Mouse (Mus musculus): ENCODE measurements at regions not wholly inside any gene's neighbourhood (a gene's known extent, or its start where the extent isn't known, plus 50 kb on each side); places are given as distances from the start of the nearest gene placed in this dataset.

GRCm38 (mm10) chr6:18651319-18651718 is 136.7 kb upstream of the Cttnbp2 start:
- no peak overlapping the region for H3K4me3 ChIP-seq (replicated peaks)
- H3K27ac ChIP-seq, result no peak overlapping the region
- no peak overlapping the region for H3K4me2 ChIP-seq
- H3K9me3 ChIP-seq, result no peaks in the 10 kb centered on the region
- H3K9ac ChIP-seq, result no peak overlapping the region
- no peaks in the 10 kb centered on the region for H3K27me3 ChIP-seq (replicated peaks)
- no peaks in the 10 kb centered on the region for H3K4me1 ChIP-seq
- ATAC-seq (ENCODE audit: insufficient read depth, low FRiP score, low read depth), result no peak
- no peaks in the 10 kb centered on the region for H3K36me3 ChIP-seq
- WGBS, result 80% methylated on average over 3 of the region's 3 CpGs

- Histone ChIP-seq H3K9me3 (no peaks in the 10 kb centered on the region), H3K4me2 (no peak overlapping the region), H3K4me1 (no peaks in the 10 kb centered on the region), H3K27me3 (replicated peaks) (no peaks in the 10 kb centered on the region), H3K27ac (no peak overlapping the region), H3K4me3 (replicated peaks) (no peak overlapping the region), H3K36me3 (no peaks in the 10 kb centered on the region), H3K9ac (no peak overlapping the region)
- WGBS, result 62% methylated on average over 12 of the region's 12 CpGs
- ATAC-seq (ENCODE audit: insufficient read depth, low FRiP score, low read depth), result no peak
These were observed 137.5 kb upstream of the Cttnbp2 start for GRCm38 (mm10) chr6:18652006-18652601.

DNA sequence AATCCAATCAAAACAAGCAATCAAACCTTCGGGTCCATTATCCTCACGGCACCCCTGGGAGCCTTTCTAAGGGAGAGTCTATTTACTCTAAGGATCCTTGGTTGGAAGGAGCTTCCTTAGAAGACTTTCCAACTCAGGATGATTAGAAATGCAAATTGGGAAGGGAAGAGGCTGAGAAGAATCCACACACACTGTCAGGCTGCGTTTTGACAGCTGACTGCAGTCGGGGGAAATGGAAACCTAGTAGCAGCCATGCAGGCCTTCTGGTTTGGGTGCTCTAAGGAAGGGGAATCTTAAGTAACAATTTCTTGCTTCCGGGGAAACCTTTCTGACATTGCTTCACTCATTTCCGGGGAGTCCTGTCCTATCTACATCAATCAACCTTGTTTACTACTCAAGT is 139.6 kb upstream of the Cttnbp2 start:
- 56% methylated on average over 6 of the region's 6 CpGs for WGBS
- no peaks in the 10 kb centered on the region for H3K36me3 ChIP-seq
- H3K9ac ChIP-seq, result no peak overlapping the region

DNA sequence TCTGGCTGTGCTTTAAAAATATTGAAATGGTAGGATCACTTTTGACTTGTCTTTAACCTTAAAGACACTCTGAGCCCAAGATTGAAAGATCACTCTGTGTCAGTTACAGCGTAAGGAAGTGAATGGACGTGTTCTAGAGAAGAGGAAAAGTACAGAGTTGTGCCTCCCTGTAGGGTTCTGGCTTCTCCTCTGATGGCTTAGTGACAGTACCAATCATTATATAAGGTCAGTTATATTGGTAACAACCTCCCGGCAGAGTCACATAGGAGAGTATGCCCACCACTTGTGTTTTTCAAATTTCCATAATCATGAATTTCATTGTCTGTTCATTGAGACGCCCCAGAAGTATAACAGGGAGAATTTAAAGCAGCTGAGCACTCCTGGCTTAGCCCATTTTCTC is 141.6 kb upstream of the Cttnbp2 start:
- no peak overlapping the region for H3K4me2 ChIP-seq
- H3K27me3 ChIP-seq (replicated peaks), result no peaks in the 10 kb centered on the region
- no peaks in the 10 kb centered on the region for H3K4me1 ChIP-seq
- H3K27ac ChIP-seq, result no peak overlapping the region
- no peak overlapping the region for H3K9ac ChIP-seq
- no peaks in the 10 kb centered on the region for H3K36me3 ChIP-seq
- WGBS, result 82% methylated on average over 4 of the region's 4 CpGs
- H3K9me3 ChIP-seq, result no peaks in the 10 kb centered on the region
- ATAC-seq (ENCODE audit: insufficient read depth, low FRiP score, low read depth), result no peak
- no peak overlapping the region for H3K4me3 ChIP-seq (replicated peaks)

More for the DNA sequence above, 139.6 kb upstream of the Cttnbp2 start:
- ATAC-seq (ENCODE audit: insufficient read depth, low FRiP score, low read depth), result no peak
- Histone ChIP-seq H3K9me3 (no peaks in the 10 kb centered on the region), H3K4me1 (no peaks in the 10 kb centered on the region), H3K4me3 (replicated peaks) (no peak overlapping the region), H3K27ac (no peak overlapping the region), H3K27me3 (replicated peaks) (no peaks in the 10 kb centered on the region), H3K4me2 (no peak overlapping the region)

- 88% methylated on average over 7 of the region's 7 CpGs for WGBS
- no peak overlapping the region for H3K4me3 ChIP-seq (replicated peaks)
- H3K4me1 ChIP-seq, result no peaks in the 10 kb centered on the region
- H3K4me2 ChIP-seq, result no peak overlapping the region
- H3K27me3 ChIP-seq (replicated peaks), result no peaks in the 10 kb centered on the region
- no peaks in the 10 kb centered on the region for H3K36me3 ChIP-seq
- no peak overlapping the region for H3K27ac ChIP-seq
- ATAC-seq (ENCODE audit: insufficient read depth, low FRiP score, low read depth), result no peak
- H3K9me3 ChIP-seq, result no peaks in the 10 kb centered on the region
- no peak overlapping the region for H3K9ac ChIP-seq
These were observed 142.2 kb upstream of the Cttnbp2 start for GRCm38 (mm10) chr6:18656772-18657401.

- no peaks in the 10 kb centered on the region for H3K36me3 ChIP-seq
- H3K4me3 ChIP-seq (replicated peaks), result no peak overlapping the region
- H3K27ac ChIP-seq, result no peak overlapping the region
- H3K4me2 ChIP-seq, result no peak overlapping the region
- H3K9me3 ChIP-seq, result no peaks in the 10 kb centered on the region
- no peaks in the 10 kb centered on the region for H3K4me1 ChIP-seq
- H3K9ac ChIP-seq, result no peak overlapping the region
- 87% methylated on average over 4 of the region's 4 CpGs for WGBS
- no peaks in the 10 kb centered on the region for H3K27me3 ChIP-seq (replicated peaks)
- ATAC-seq (ENCODE audit: insufficient read depth, low FRiP score, low read depth), result no peak
These were observed 150.0 kb upstream of the Cttnbp2 start for GRCm38 (mm10) chr6:18664687-18665086.

- 66% methylated on average over 4 of the region's 4 CpGs for WGBS
- Histone ChIP-seq H3K36me3 (no peaks in the 10 kb centered on the region), H3K27ac (no peak overlapping the region), H3K27me3 (replicated peaks) (no peaks in the 10 kb centered on the region), H3K9me3 (no peaks in the 10 kb centered on the region), H3K4me1 (no peaks in the 10 kb centered on the region), H3K4me3 (replicated peaks) (no peak overlapping the region), H3K4me2 (no peak overlapping the region), H3K9ac (no peak overlapping the region)
- no peak for ATAC-seq (ENCODE audit: insufficient read depth, low FRiP score, low read depth)
These were observed 151.3 kb upstream of the Cttnbp2 start for GRCm38 (mm10) chr6:18665992-18666391.

- Histone ChIP-seq H3K27ac (no peak overlapping the region), H3K27me3 (replicated peaks) (no peaks in the 10 kb centered on the region), H3K36me3 (no peaks in the 10 kb centered on the region), H3K4me2 (no peak overlapping the region), H3K4me3 (replicated peaks) (no peak overlapping the region), H3K9me3 (no peaks in the 10 kb centered on the region), H3K9ac (no peak overlapping the region), H3K4me1 (no peaks in the 10 kb centered on the region)
- 58% methylated on average over 4 of the region's 4 CpGs for WGBS
- ATAC-seq (ENCODE audit: insufficient read depth, low FRiP score, low read depth), result no peak
These were observed 151.9 kb upstream of the Cttnbp2 start for GRCm38 (mm10) chr6:18666543-18666942.

DNA sequence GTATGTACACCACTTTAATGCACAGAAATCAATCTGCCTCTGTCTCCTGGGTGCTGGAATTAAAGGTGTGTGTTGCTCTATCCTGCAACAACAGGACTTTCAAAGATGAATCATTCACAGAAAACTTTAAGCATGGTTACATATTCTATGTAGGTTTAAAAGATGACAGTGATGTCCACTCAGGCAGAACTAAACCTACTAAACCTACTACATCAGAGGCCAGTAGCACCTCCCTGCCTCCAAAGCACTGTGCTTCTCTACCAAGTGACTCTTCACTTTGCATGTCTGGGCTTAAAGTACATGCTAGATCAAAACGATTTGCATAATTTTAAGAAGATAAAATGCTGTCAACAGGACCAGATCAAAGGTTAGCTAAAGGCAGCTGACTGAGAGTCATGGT is 156.0 kb upstream of the Cttnbp2 start:
- H3K4me2 ChIP-seq, result no peak overlapping the region
- no peak overlapping the region for H3K27ac ChIP-seq
- no peak overlapping the region for H3K9ac ChIP-seq
- WGBS, result 83% methylated on average over 1 of the region's 1 CpGs
- H3K4me1 ChIP-seq, result no peaks in the 10 kb centered on the region
- no peaks in the 10 kb centered on the region for H3K36me3 ChIP-seq
- no peaks in the 10 kb centered on the region for H3K9me3 ChIP-seq
- H3K27me3 ChIP-seq (replicated peaks), result no peaks in the 10 kb centered on the region
- ATAC-seq (ENCODE audit: insufficient read depth, low FRiP score, low read depth), result no peak
- H3K4me3 ChIP-seq (replicated peaks), result no peak overlapping the region

GRCm38 (mm10) chr6:18674584-18675250 is 160.1 kb upstream of the Cttnbp2 start:
- no peak overlapping the region for H3K4me3 ChIP-seq (replicated peaks)
- H3K4me2 ChIP-seq, result no peak overlapping the region
- H3K27ac ChIP-seq, result no peak overlapping the region
- H3K27me3 ChIP-seq (replicated peaks), result no peaks in the 10 kb centered on the region
- no peak for ATAC-seq (ENCODE audit: insufficient read depth, low FRiP score, low read depth)
- no peak overlapping the region for H3K9ac ChIP-seq
- H3K4me1 ChIP-seq, result no peaks in the 10 kb centered on the region
- H3K36me3 ChIP-seq, result no peaks in the 10 kb centered on the region
- 70% methylated on average over 5 of the region's 5 CpGs for WGBS
- no peaks in the 10 kb centered on the region for H3K9me3 ChIP-seq

- WGBS, result 78% methylated on average over 4 of the region's 4 CpGs
These were observed 162.5 kb upstream of the Cttnbp2 start for GRCm38 (mm10) chr6:18677131-18677530.

DNA sequence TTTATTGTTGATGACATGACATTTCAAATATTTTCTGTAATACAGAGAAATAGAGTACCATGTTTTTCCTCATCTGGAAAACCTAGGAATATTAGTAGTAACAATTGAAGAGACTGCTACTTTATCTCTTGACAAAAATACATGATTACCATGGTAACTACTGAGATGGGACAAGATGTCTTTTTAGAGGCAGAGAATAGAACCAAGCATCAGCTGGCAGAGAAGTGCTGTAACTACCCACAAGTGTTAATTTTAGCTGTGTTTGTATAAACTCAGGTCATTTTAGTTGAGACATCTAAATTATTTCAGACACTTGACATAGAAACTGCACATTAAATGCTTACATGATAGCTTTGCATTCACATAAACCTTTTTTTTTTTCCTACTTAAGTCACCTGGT is 166.1 kb upstream of the Cttnbp2 start:
- H3K36me3 ChIP-seq, result no peaks in the 10 kb centered on the region
- H3K9ac ChIP-seq, result no peak overlapping the region
- H3K4me2 ChIP-seq, result no peak overlapping the region
- H3K4me1 ChIP-seq, result no peaks in the 10 kb centered on the region; the same call in 1 of the 2 replicates
- no peak overlapping the region for H3K4me3 ChIP-seq (replicated peaks)
- no peaks in the 10 kb centered on the region for H3K27me3 ChIP-seq (replicated peaks)
- H3K27ac ChIP-seq, result no peak overlapping the region
- ATAC-seq (ENCODE audit: insufficient read depth, low FRiP score, low read depth), result no peak
- H3K9me3 ChIP-seq, result no peaks in the 10 kb centered on the region

More at GRCm38 (mm10) chr6:18677131-18677530, 162.5 kb upstream of the Cttnbp2 start:
- Histone ChIP-seq H3K27me3 (replicated peaks) (no peaks in the 10 kb centered on the region), H3K4me2 (no peak overlapping the region), H3K9me3 (no peaks in the 10 kb centered on the region), H3K27ac (no peak overlapping the region), H3K4me1 (no peaks in the 10 kb centered on the region; the same call in 1 of the 2 replicates), H3K4me3 (replicated peaks) (no peak overlapping the region), H3K9ac (no peak overlapping the region), H3K36me3 (no peaks in the 10 kb centered on the region)
- ATAC-seq (ENCODE audit: insufficient read depth, low FRiP score, low read depth), result no peak
